Mouse (Mus musculus) heart, postnatal 0 days (tissue): ENCODE measurements around the gene Ptpn11.

Source experiments
- CTCF ChIP-seq: IDR thresholded peaks from 2 replicates; pipeline ENCODE4 v1.5.1; 2016; ENCODE audit warnings: antibody characterized with exemption, control low read depth, low read depth
- EP300 ChIP-seq: IDR thresholded peaks from 2 replicates; pipeline ENCODE4 v1.6.1; 2016; ENCODE audit warnings: antibody characterized with exemption, low read depth

GRCm38 (mm10) chr5:121122036-121122435 lies 69.2 kb downstream of the Ptpn11 start:
- no peak for TF ChIP-seq CTCF
- no peak for TF ChIP-seq EP300
